Mouse (Mus musculus) lung, adult 18-20 months (tissue): ENCODE data around the gene Ebp.

Experiments used
- DNase-seq, 2 experiments: peaks; one replicate each; pipeline ENCODE4 v3.0.0; 2022; ENCODE audit warnings: mixed read lengths in 2 of 2

Ebp gene

GRCm38 (mm10) chrX:8182871-8183540 lies 10.3 kb downstream of the Ebp start:
- no peak for DNase-seq

- DNase-seq: no peak
Measured at GRCm38 (mm10) chrX:8179646-8180045, 13.7 kb downstream of the Ebp start.

DNA sequence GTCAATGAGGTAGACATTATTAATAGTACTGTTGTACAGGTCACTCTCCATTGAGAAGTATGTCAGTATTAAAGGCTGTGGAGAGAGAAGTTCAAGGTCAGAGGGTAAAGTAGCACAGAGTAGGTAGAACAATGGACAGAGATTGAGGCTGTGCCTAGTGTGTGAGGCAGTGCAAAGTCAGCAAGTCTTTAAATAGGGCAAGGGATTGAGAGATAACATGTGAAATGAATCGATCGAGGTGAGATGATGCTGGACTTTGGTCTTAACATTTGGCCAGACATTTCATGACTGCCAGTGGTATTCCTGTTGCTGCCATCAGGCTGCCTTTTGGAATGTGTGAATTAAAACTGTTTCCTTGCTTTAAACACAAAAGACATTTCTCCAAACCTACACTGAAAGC lies 14.4 kb downstream of the Ebp start:
- no peak for DNase-seq

- DNase-seq: peak; percentile 88 to 91
Measured at GRCm38 (mm10) chrX:8175504-8176385, 17.6 kb downstream of the Ebp start, which contains the start of gene Tbc1d25. Gene Tbc1d25, minus strand, starts transcription at chrX:8176181.

GRCm38 (mm10) chrX:8175169-8175503 lies 18.2 kb downstream of the Ebp start:
- no peak for DNase-seq

GRCm38 (mm10) chrX:8167716-8168647 lies 25.3 kb downstream of the Ebp start:
- no peak for DNase-seq

GRCm38 (mm10) chrX:8164471-8164870 lies 28.8 kb downstream of the Ebp start:
- DNase-seq: no peak

DNA sequence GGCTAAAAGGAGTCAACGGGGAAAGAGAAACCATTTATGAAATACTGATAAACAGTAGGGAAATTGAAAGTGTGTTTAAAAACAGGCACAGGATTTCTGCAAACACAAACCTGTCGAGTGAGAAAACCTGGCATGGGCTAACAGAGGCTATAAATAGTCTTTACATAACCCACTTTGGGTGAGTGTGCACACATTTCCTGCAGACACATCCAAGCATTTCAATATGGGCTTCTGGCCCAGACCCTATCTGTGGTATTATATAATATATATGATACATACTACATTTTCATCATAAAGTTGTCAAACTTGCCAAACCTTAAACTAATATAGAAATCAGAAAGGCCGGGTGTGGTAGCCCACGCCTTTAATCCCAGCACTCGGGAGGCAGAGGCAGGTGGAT lies 30.2 kb downstream of the Ebp start:
- DNase-seq: peak; percentile 19 to 54

DNA sequence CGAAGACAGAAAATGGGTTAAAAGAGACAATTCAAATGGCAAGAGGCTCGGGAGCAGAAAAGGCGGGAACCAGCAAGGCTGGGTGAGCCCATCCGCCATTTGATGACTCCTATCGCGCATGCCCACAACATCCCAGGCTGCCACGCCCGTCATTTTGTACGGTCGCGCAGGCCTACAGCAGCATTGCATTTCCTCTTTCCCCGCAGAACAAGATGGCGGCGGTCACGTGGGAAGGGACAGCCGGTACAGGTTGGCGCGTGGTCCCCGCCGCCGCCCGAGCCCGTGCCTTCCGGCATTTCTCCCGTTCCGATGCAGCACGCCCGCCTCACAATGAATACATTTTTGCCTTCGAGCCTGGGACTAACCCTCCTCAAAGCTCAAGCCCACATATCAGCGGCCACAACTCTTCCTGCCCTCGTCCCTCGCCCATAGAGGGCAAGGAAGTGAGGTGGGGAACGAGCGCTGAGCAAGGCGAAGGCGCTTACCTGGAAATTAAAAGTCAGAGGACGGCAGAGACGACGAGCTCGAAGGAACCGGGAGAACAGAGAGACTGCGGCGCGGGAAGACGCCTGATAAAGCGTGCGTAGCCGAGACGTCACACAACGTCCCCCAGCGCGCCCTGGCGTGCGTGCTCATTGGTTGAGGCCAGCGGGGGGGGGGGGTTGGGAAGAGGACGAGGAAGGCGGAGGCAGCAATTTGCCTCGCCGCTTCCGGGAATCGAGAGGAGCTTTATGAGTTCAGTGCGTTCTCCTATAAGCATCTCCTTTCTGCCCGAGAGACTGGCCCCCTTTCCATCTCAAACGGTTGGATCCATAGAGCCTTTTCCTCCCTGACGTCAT lies 47.9 kb downstream of the Ebp start, which contains the start of gene Rbm3:
Rbm3 (minus strand) TSS at position 728 of the 839 bp plus-strand sequence.
- peak; percentile 89 to 91 for DNase-seq

DNA sequence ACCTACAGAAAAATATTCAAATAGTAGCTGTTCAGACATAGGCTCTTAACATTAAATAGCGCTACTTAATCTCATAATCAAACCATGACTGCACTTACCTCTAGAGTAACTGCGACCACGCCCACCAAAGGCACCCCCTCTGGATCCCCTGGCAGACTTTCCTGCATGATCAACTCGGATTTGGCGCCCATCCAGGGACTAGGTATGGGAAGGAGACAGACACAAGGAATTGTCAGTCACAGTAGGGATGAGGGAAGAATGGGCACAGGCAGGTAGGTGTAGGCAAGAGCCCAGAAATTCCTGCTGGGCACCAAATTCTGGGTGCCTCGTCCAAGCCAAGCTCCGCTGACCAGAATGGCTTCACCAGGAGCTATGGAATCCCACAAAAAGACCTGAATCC lies 49.6 kb downstream of the Ebp start:
- DNase-seq: no peak

GRCm38 (mm10) chrX:8142948-8143347 lies 50.4 kb downstream of the Ebp start:
- no peak for DNase-seq

- no peak for DNase-seq
Measured at GRCm38 (mm10) chrX:8141058-8141457, 52.3 kb downstream of the Ebp start.

GRCm38 (mm10) chrX:8140446-8140845 lies 52.9 kb downstream of the Ebp start:
- no peak for DNase-seq

DNA sequence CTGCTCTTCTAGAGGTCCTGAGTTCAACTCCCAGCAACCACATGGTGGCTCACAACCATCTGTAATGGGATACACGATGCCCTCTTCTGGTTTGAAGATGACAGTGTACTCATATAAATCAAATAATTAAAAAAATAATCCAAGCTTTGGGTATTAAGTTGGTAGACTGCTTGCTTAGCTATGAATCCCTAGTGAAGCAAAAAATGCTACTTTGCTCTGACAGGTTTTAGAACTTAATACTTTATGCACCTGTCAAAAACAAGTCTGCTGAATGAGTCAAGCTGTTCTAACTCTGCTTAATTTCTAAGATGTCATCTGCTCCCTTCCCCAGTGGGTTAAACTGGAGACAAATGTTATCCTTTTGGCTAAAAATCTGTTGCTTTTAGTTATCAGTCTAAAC lies 53.8 kb downstream of the Ebp start:
- DNase-seq: no peak

DNA sequence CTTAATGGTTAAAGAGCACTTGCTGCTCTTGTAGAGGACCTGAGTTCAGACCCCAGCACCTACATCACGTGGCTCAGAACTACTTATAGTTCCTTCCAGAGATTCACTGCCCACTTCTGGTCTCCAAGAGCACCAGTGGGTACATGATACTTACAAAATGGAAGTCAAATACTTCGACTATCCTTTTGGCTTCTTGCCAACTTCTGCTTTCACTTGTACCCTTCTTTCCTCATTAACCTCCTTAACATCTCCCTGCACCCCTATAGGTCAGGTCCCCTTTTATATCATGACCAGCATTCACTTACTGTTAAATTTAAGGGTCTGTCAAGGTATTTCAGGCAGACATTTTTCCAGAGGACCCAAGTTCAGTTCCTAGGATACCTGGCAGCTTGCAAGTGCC lies 57.4 kb downstream of the Ebp start:
- DNase-seq: no peak
